Mouse (Mus musculus): ENCODE measurements around the gene Neurog3. TPM values are rescaled to one million over a fixed set of nuclear protein-coding genes. Genes with fewer than 3 reads are reported as not detected.

The Neurog3 gene
- polyA plus RNA-seq, 1 experiment from 2014 or later, result not detected

DNA sequence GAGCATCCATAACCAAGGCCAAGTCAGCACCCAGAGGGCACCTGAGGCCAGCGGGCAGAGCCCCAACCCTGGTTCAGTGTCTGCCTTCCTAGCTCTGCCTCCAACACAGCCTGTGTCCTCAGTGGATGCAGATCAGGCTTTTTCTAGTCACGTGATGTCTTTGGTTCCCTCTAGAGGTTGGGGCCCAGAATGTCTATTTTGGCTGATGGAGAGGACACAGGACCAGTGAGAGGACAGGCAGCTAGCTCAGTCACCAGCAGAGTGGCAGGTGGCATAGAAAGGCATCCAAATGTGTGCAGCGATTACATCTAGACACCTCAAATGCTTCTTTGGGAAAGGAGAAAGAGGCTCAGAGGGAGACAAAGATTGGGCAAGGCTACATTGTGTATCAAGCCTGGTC is 48.8 kb downstream of the Neurog3 start:
- Histone ChIP-seq H3K4me3 (ENCODE audit: low read depth, low read length) (no peak overlapping the region), H3K4me1 (ENCODE audit: insufficient read depth) (no peaks in the 10 kb centered on the region), H3K27me3 (ENCODE audit: insufficient read depth, low read length) (no peaks in the 10 kb centered on the region), H3K4me2 (ENCODE audit: low read depth, low read length) (no peak overlapping the region), H3K36me3 (replicated peaks; ENCODE audit: insufficient read depth, low read length) (no peaks in the 10 kb centered on the region), H3K9ac (replicated peaks) (no peak overlapping the region), H3K27ac (ENCODE audit: low read depth) (no peak overlapping the region), H3K9me3 (ENCODE audit: low read length) (no peaks in the 10 kb centered on the region)
- no peak for TF ChIP-seq EP300 (IDR thresholded peaks at IDR 0.05; ENCODE audit: low read depth)
- no peak for TF ChIP-seq CTCF (IDR thresholded peaks at IDR 0.05; ENCODE audit: low read depth)
- no peak for DNase-seq
- 43% methylated on average over 3 of the region's 3 CpGs for WGBS (ENCODE audit: insufficient replicate concordance)
- no peak for ATAC-seq

DNA sequence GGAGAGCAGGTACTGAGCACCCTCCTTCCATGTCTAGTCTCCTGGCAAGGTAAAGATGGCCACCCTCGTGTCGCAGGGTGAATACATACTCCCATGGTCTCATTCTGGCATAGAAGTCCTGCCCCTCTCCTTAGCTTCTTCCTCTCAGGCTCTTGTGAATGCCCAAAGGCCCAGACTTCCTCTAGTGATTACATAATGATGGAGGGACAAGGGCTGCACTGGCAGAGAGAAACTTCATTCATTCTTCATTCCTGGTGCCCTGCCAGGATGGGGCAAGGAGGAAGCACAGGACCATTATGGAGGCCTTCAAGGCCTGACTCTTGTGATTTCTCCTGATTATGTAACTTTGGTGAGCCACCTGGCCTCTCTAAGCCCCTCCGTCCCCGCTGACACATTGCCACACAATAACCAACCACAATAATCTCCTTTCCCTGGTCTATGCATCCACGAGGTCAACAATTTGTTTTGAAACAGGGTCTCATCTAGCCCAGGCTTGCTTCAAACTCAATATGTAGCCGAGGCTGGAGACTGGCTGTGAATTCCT is 49.7 kb downstream of the Neurog3 start:
- Histone ChIP-seq H3K4me2 (ENCODE audit: low read depth, low read length) (no peak overlapping the region), H3K27me3 (ENCODE audit: insufficient read depth, low read length) (no peaks in the 10 kb centered on the region), H3K4me3 (ENCODE audit: low read depth, low read length) (no peak overlapping the region), H3K27ac (ENCODE audit: low read depth) (no peak overlapping the region), H3K4me1 (ENCODE audit: insufficient read depth) (no peaks in the 10 kb centered on the region), H3K9me3 (ENCODE audit: low read length) (no peaks in the 10 kb centered on the region), H3K36me3 (replicated peaks; ENCODE audit: insufficient read depth, low read length) (no peaks in the 10 kb centered on the region), H3K9ac (replicated peaks) (no peak overlapping the region)
- no peak for ATAC-seq
- WGBS (ENCODE audit: insufficient replicate concordance), result 66% methylated on average over 6 of the region's 6 CpGs
- no peak for DNase-seq
- no peak for TF ChIP-seq CTCF (IDR thresholded peaks at IDR 0.05; ENCODE audit: low read depth)
- no peak for TF ChIP-seq EP300 (IDR thresholded peaks at IDR 0.05; ENCODE audit: low read depth)

DNA sequence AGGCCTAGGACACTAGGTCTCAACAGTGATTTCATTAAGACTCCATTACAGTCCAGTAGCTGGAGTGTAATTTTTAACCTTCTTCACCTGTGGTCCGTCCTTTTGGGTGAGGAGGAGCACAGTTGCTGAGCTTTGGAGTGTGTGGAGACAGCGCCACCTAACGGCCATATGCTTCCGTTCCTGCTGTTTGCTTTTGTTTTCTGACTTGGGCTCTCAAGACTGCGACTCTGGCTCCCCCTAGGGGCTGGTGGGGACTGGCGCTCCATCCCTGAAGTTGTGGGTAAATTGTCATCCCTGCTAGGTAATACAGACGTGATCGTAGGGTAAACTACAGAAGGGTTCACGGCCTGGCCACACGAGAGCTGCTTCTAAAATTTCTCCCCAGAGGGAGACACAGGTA is 50.2 kb downstream of the Neurog3 start:
- peak; percentile 96 for DNase-seq
- Histone ChIP-seq H3K27me3 (ENCODE audit: insufficient read depth, low read length) (no peaks in the 10 kb centered on the region), H3K27ac (ENCODE audit: low read depth) (no peak overlapping the region), H3K9me3 (ENCODE audit: low read length) (no peaks in the 10 kb centered on the region), H3K9ac (replicated peaks) (no peak overlapping the region), H3K4me2 (ENCODE audit: low read depth, low read length) (no peak overlapping the region), H3K36me3 (replicated peaks; ENCODE audit: insufficient read depth, low read length) (no peaks in the 10 kb centered on the region), H3K4me3 (ENCODE audit: low read depth, low read length) (no peak overlapping the region), H3K4me1 (ENCODE audit: insufficient read depth) (no peaks in the 10 kb centered on the region)
- TF ChIP-seq CTCF (IDR thresholded peaks at IDR 0.05; ENCODE audit: low read depth) (peak; percentile 100), EP300 (IDR thresholded peaks at IDR 0.05; ENCODE audit: low read depth) (no peak)
- peak; percentile 63 for ATAC-seq
- WGBS (ENCODE audit: insufficient replicate concordance), result 1% methylated on average over 10 of the region's 10 CpGs

Other genes starting within 250 kb of the Neurog3 start
- gene Col13a1, start 154.0 kb upstream of the Neurog3 start, polyA plus RNA-seq (2015; fragmentation: Nextera tagmentation; extraction: Ambion mirVana), result 1.5 and 1.6 TPM in 2 replicates
- gene Fam241b, start 10.8 kb downstream of the Neurog3 start, polyA plus RNA-seq (2015; fragmentation: Nextera tagmentation; extraction: Ambion mirVana), result 0.64 and 0.69 TPM in 2 replicates
- 11.5 and 13.0 TPM in 2 replicates for gene Tspan15, start 98.2 kb downstream of the Neurog3 start, polyA plus RNA-seq (2015; fragmentation: Nextera tagmentation; extraction: Ambion mirVana)
- not detected in 2 replicates for gene Tacr2, start 119.3 kb downstream of the Neurog3 start, polyA plus RNA-seq (2015; fragmentation: Nextera tagmentation; extraction: Ambion mirVana)
- gene Hk1, start 246.8 kb downstream of the Neurog3 start, polyA plus RNA-seq (2015; fragmentation: Nextera tagmentation; extraction: Ambion mirVana), result 22.1 and 30.7 TPM in 2 replicates